Mouse (Mus musculus): Measurements from ENCODE around the gene Phlpp1.

DNA sequence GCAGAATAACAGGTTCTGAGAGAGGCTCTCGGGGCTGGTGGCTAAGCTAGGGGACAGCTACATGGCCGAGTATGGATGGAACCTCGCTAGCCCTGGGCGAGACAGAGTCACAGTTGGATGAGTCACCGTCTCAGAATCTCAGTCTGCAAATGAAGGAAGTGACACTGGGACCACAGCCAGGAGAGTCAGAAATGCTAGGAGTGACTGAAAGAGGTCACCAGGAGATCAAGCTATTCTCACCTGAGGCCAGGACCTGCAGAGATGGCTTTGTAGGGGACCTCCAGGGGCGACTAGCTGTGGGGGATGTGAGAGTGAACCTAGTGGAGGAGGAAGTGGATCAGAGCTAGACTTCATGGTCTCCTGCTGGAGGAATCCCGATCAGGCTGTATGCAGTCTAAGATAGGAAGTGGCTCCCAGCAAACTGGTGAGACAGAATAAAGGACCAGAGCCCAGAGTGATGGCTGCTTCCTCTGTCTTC lies 236.4 kb downstream of the Phlpp1 start:
- TF ChIP-seq CTCF (IDR thresholded peaks at IDR 0.05; ENCODE audit: low read depth), result no peak
- TF ChIP-seq EP300 (IDR thresholded peaks at IDR 0.05; ENCODE audit: low read depth), result no peak
